Mouse (Mus musculus): ENCODE data around the gene Zdhhc14.

- TF ChIP-seq MYOD1 (IDR thresholded peaks at IDR 0.05; ENCODE audit: control insufficient read depth in 1 of 3, insufficient read length in 2 of 3, low read depth in 2 of 3) (no peak), POLR2A (IDR thresholded peaks at IDR 0.05; ENCODE audit: insufficient read length, low read depth) (no peak), MYOG (IDR thresholded peaks at IDR 0.05; ENCODE audit: control insufficient read depth in 1 of 3, insufficient read depth in 1 of 3, insufficient read length in 2 of 3, low read depth in 2 of 3) (no peak), POLR2AphosphoS2 (IDR thresholded peaks at IDR 0.05; ENCODE audit: insufficient read length, low read depth) (no peak), USF1 (IDR thresholded peaks at IDR 0.05; ENCODE audit: low read depth) (no peak), REST (IDR thresholded peaks at IDR 0.05; ENCODE audit: insufficient read depth, insufficient read length) (no peak), MAX (IDR thresholded peaks at IDR 0.05; ENCODE audit: low read depth) (no peak), TCF12 (IDR thresholded peaks at IDR 0.05; ENCODE audit: insufficient read depth, poor library complexity, severe bottlenecking) (no peak)
These were observed 89.9 kb downstream of the Zdhhc14 start for GRCm38 (mm10) chr17:5582232-5582631.
